Mouse (Mus musculus) retina, embryonic 14.5 days (tissue): ENCODE measurements at regions not wholly inside any gene's neighbourhood (a gene's known extent, or its start where the extent isn't known, plus 50 kb on each side); places are given as distances from the start of the nearest gene placed in this dataset.
"Not testable (repeated sequence)": the region's sequence is repeated elsewhere in the genome, so short reads cannot be mapped to it uniquely, and the experiment has no call there.

Source experiments
- DNase-seq: peaks from one replicate; pipeline ENCODE4 v3.0.0-alpha.2; 2015; ENCODE audit warnings: low spot score

GRCm38 (mm10) chrX:76077781-76078180, 186.3 kb upstream of the Cldn34b3 start:
- DNase-seq: no peak

- DNase-seq: no peak
These were observed 181.4 kb upstream of the Cldn34b3 start for GRCm38 (mm10) chrX:76082670-76083069.

- DNase-seq: no peak
These were observed 153.2 kb upstream of the Cldn34b3 start for GRCm38 (mm10) chrX:76110763-76111474.

- DNase-seq: no peak
These were observed 148.0 kb upstream of the Cldn34b3 start for GRCm38 (mm10) chrX:76116086-76116485.

GRCm38 (mm10) chrX:76116562-76116961, 147.5 kb upstream of the Cldn34b3 start:
- DNase-seq: no peak

GRCm38 (mm10) chrX:76120936-76121335, 143.2 kb upstream of the Cldn34b3 start:
- DNase-seq: no peak

GRCm38 (mm10) chrX:76123355-76123754, 140.7 kb upstream of the Cldn34b3 start:
- no peak for DNase-seq

GRCm38 (mm10) chrX:76137729-76138128, 126.4 kb upstream of the Cldn34b3 start:
- no peak for DNase-seq

GRCm38 (mm10) chrX:76141022-76141421, 123.1 kb upstream of the Cldn34b3 start:
- DNase-seq: no peak

- not testable (repeated sequence) for DNase-seq
These were observed 89.3 kb upstream of the Cldn34b3 start for GRCm38 (mm10) chrX:76174806-76175205.

- no peak for DNase-seq
These were observed 82.5 kb upstream of the Cldn34b3 start for GRCm38 (mm10) chrX:76181446-76182148.

GRCm38 (mm10) chrX:76200607-76201006, 63.5 kb upstream of the Cldn34b3 start:
- DNase-seq: no peak

- DNase-seq: peak; percentile 64
These were observed 62.7 kb upstream of the Cldn34b3 start for GRCm38 (mm10) chrX:76201366-76201765.
